Mouse (Mus musculus) heart, embryonic 11.5 days (tissue): Measurements from ENCODE around the gene Dusp14. TPM values are rescaled to one million over a fixed set of nuclear protein-coding genes. Genes with fewer than 3 reads are reported as not detected.

Experiments
- ATAC-seq: fragments of 200-750 bp; cut with Nextera tagmentation; replicated peaks from 2 replicates; pipeline ENCODE4 v1.8.0; 2017; ENCODE audit warnings: moderate library complexity; ENCODE audit not compliant: insufficient number of reproducible peaks, low FRiP score, low TSS enrichment
- H3K27ac ChIP-seq: fragments of 300-500 bp; sonication (generic); 2 replicates; pipeline ENCODE4 v1.5.1; 2014; ENCODE audit warnings: mild to moderate bottlenecking, low read depth, low read length
- H3K27me3 ChIP-seq: fragments of 300-500 bp; sonication (generic); 2 replicates; pipeline ENCODE4 v1.6.1; 2014; ENCODE audit warnings: mild to moderate bottlenecking, low read length, mixed read lengths; ENCODE audit not compliant: control insufficient read depth, insufficient read depth
- H3K36me3 ChIP-seq: fragments of 300-500 bp; sonication (generic); 2 replicates; pipeline ENCODE4 v1.6.1; 2014; ENCODE audit warnings: mild to moderate bottlenecking, low read length, moderate library complexity, mixed read lengths; ENCODE audit not compliant: control insufficient read depth, insufficient read depth
- H3K4me1 ChIP-seq: fragments of 300-500 bp; sonication (generic); 2 replicates; pipeline ENCODE4 v1.6.1; 2014; ENCODE audit warnings: low read length; ENCODE audit not compliant: control insufficient read depth, insufficient read depth
- H3K4me2 ChIP-seq: fragments of 300-500 bp; sonication (generic); 2 replicates; pipeline ENCODE4 v1.6.1; 2014; ENCODE audit warnings: mild to moderate bottlenecking, moderate library complexity
- H3K4me3 ChIP-seq: fragments of 300-500 bp; sonication (generic); 2 replicates; pipeline ENCODE4 v1.5.1; 2014; ENCODE audit warnings: low read depth, low read length
- H3K9ac ChIP-seq: fragments of 300-500 bp; sonication (generic); 2 replicates; pipeline ENCODE4 v1.6.1; 2014; ENCODE audit warnings: mild to moderate bottlenecking, low read depth, low read length, moderate library complexity
- H3K9me3 ChIP-seq: fragments of 300-500 bp; sonication (generic); replicated peaks from 2 replicates; pipeline ENCODE4 v1.6.1; 2016; ENCODE audit warnings: low read length; ENCODE audit not compliant: control insufficient read depth
- WGBS: fragments of 180-500 bp; shearing (Covaris S2); extraction: QIAGEN DNeasy Blood & Tissue Kit; methylation state at CpG from one replicate; pipeline ENCODE4 v1.1.7; 2014; ENCODE audit not compliant: insufficient replicate concordance; 5-methylcytosine and 5-hydroxymethylcytosine counted together
- polyA plus RNA-seq: library from polyadenylated mRNA; unstranded; fragments of >200 nt; fragmentation: Nextera tagmentation; extraction: Ambion mirVana; gene quantifications from 2 replicates; pipeline ENCODE4 v1.2.1, GENCODE M21; 2014

Gene Dusp14
- polyA plus RNA-seq, 1 experiment from 2014 or later, result 6.3 TPM

- ATAC-seq, result 0 out of 2 replicates have a peak, but pooled peaks have one; percentile 26
- peaks cover 14% of the 10 kb centered on the region for H3K4me1 ChIP-seq
- no peaks in the 10 kb centered on the region for H3K36me3 ChIP-seq
- H3K9ac ChIP-seq, result no peak overlapping the region
- WGBS, result 21% methylated on average over 2 of the region's 2 CpGs
- no peaks in the 10 kb centered on the region for H3K9me3 ChIP-seq
- H3K27me3 ChIP-seq, result peaks cover 12% of the 10 kb centered on the region
- H3K4me2 ChIP-seq, result no peak overlapping the region
- H3K27ac ChIP-seq, result no peak overlapping the region
- no peak overlapping the region for H3K4me3 ChIP-seq
These were observed 6.3 kb downstream of the Dusp14 start for GRCm38 (mm10) chr11:84062805-84063204.

GRCm38 (mm10) chr11:84061881-84062280 lies 7.2 kb downstream of the Dusp14 start:
- no peak overlapping the region for H3K9ac ChIP-seq
- H3K27me3 ChIP-seq, result peaks cover 7% of the 10 kb centered on the region
- H3K36me3 ChIP-seq, result no peaks in the 10 kb centered on the region
- WGBS, result 61% methylated on average over 2 of the region's 2 CpGs
- H3K27ac ChIP-seq, result no peak overlapping the region
- no peak overlapping the region for H3K4me2 ChIP-seq
- no peaks in the 10 kb centered on the region for H3K9me3 ChIP-seq
- no peak overlapping the region for H3K4me3 ChIP-seq
- peaks cover 9% of the 10 kb centered on the region for H3K4me1 ChIP-seq
- ATAC-seq, result no peak

- no peaks in the 10 kb centered on the region for H3K36me3 ChIP-seq
- WGBS, result 71% methylated on average over 6 of the region's 6 CpGs
- peaks cover 8% of the 10 kb centered on the region; the same call in 1 of the 2 replicates for H3K4me1 ChIP-seq
- H3K27me3 ChIP-seq, result no peaks in the 10 kb centered on the region
- ATAC-seq, result no peak
- no peak overlapping the region for H3K4me2 ChIP-seq
- H3K4me3 ChIP-seq, result no peak overlapping the region
- H3K9ac ChIP-seq, result no peak overlapping the region
- H3K9me3 ChIP-seq, result peaks cover 2% of the 10 kb centered on the region; the same call in 1 of the 2 replicates
- H3K27ac ChIP-seq, result no peak overlapping the region
These were observed 8.4 kb downstream of the Dusp14 start for GRCm38 (mm10) chr11:84060635-84061034.

GRCm38 (mm10) chr11:84059784-84060183 lies 9.3 kb downstream of the Dusp14 start:
- peaks cover 8% of the 10 kb centered on the region; the same call in 1 of the 2 replicates for H3K4me1 ChIP-seq
- no peaks in the 10 kb centered on the region for H3K27me3 ChIP-seq
- ATAC-seq, result no peak
- H3K9ac ChIP-seq, result no peak overlapping the region
- WGBS, result 83% methylated on average over 2 of the region's 2 CpGs
- H3K27ac ChIP-seq, result no peak overlapping the region
- peaks cover 3% of the 10 kb centered on the region; the same call in 1 of the 2 replicates for H3K9me3 ChIP-seq
- no peak overlapping the region for H3K4me2 ChIP-seq
- no peak overlapping the region for H3K4me3 ChIP-seq
- no peaks in the 10 kb centered on the region for H3K36me3 ChIP-seq

- Histone ChIP-seq H3K4me1 (peaks cover under 1% of the 10 kb centered on the region; the same call in 1 of the 2 replicates), H3K9me3 (peaks cover 3% of the 10 kb centered on the region; the same call in 1 of the 2 replicates), H3K27ac (no peak overlapping the region), H3K9ac (no peak overlapping the region), H3K4me2 (no peak overlapping the region), H3K4me3 (no peak overlapping the region), H3K36me3 (no peaks in the 10 kb centered on the region), H3K27me3 (no peaks in the 10 kb centered on the region)
- ATAC-seq, result no peak
- 88% methylated on average over 2 of the region's 2 CpGs for WGBS
These were observed 11.6 kb downstream of the Dusp14 start for GRCm38 (mm10) chr11:84057418-84057817.

GRCm38 (mm10) chr11:84053524-84054163 lies 15.4 kb downstream of the Dusp14 start:
- no peaks in the 10 kb centered on the region for H3K27me3 ChIP-seq
- no peaks in the 10 kb centered on the region for H3K4me1 ChIP-seq
- 63% methylated on average over 10 of the region's 10 CpGs for WGBS
- no peak overlapping the region for H3K4me2 ChIP-seq
- H3K9ac ChIP-seq, result no peak overlapping the region
- peaks cover 3% of the 10 kb centered on the region; the same call in 1 of the 2 replicates for H3K9me3 ChIP-seq
- ATAC-seq, result no peak
- H3K36me3 ChIP-seq, result no peaks in the 10 kb centered on the region
- no peak overlapping the region for H3K4me3 ChIP-seq
- H3K27ac ChIP-seq, result no peak overlapping the region

GRCm38 (mm10) chr11:84053055-84053454 lies 16.0 kb downstream of the Dusp14 start:
- Histone ChIP-seq H3K36me3 (no peaks in the 10 kb centered on the region), H3K27me3 (no peaks in the 10 kb centered on the region), H3K4me1 (no peaks in the 10 kb centered on the region), H3K4me3 (no peak overlapping the region), H3K9me3 (peaks cover 3% of the 10 kb centered on the region; the same call in 1 of the 2 replicates), H3K27ac (no peak overlapping the region), H3K9ac (no peak overlapping the region), H3K4me2 (no peak overlapping the region)
- 81% methylated on average over 7 of the region's 7 CpGs for WGBS
- no peak for ATAC-seq

- no peak overlapping the region for H3K27ac ChIP-seq
- no peaks in the 10 kb centered on the region for H3K27me3 ChIP-seq
- 79% methylated on average over 10 of the region's 10 CpGs for WGBS
- H3K9ac ChIP-seq, result no peak overlapping the region
- H3K4me1 ChIP-seq, result no peaks in the 10 kb centered on the region
- H3K4me3 ChIP-seq, result no peak overlapping the region
- ATAC-seq, result no peak
- H3K9me3 ChIP-seq, result no peaks in the 10 kb centered on the region
- no peaks in the 10 kb centered on the region for H3K36me3 ChIP-seq
- no peak overlapping the region for H3K4me2 ChIP-seq
These were observed 20.6 kb downstream of the Dusp14 start for GRCm38 (mm10) chr11:84048411-84048810.

GRCm38 (mm10) chr11:84047270-84047669 lies 21.8 kb downstream of the Dusp14 start:
- 61% methylated on average over 4 of the region's 4 CpGs for WGBS
- Histone ChIP-seq H3K36me3 (no peaks in the 10 kb centered on the region), H3K9ac (no peak overlapping the region)

More at GRCm38 (mm10) chr11:84047270-84047669, 21.8 kb downstream of the Dusp14 start:
- Histone ChIP-seq H3K4me1 (no peaks in the 10 kb centered on the region; the same call in 1 of the 2 replicates), H3K4me2 (no peak overlapping the region), H3K27ac (no peak overlapping the region), H3K9me3 (no peaks in the 10 kb centered on the region), H3K4me3 (no peak overlapping the region), H3K27me3 (no peaks in the 10 kb centered on the region)
- ATAC-seq, result no peak
